Mouse (Mus musculus) ES-E14 (cell line): Measurements from ENCODE around the gene Rbm48.

Source experiments
- CHD2 ChIP-seq: IDR thresholded peaks from 2 replicates; pipeline ENCODE4 v1.6.1; 2014; ENCODE audit warnings: mild to moderate bottlenecking, low read depth, low read length, inconsistent platforms
- HCFC1 ChIP-seq: IDR thresholded peaks from 2 replicates; pipeline ENCODE4 v1.6.1; 2012; ENCODE audit warnings: low read length, inconsistent platforms, borderline replicate concordance; ENCODE audit not compliant: insufficient read depth
- MAFK ChIP-seq: IDR thresholded peaks from 2 replicates; pipeline ENCODE4 v1.6.1; 2014; ENCODE audit warnings: mild to moderate bottlenecking, low read depth, low read length, inconsistent platforms; ENCODE audit not compliant: insufficient read depth
- ZC3H11A ChIP-seq: IDR thresholded peaks from 2 replicates; pipeline ENCODE4 v1.6.1; 2012; ENCODE audit warnings: low read depth, mild to moderate bottlenecking, inconsistent platforms, low read length, borderline replicate concordance
- ZNF384 ChIP-seq: IDR thresholded peaks from 2 replicates; pipeline ENCODE4 v1.6.1; 2012; ENCODE audit warnings: low read depth, low read length, inconsistent platforms

DNA sequence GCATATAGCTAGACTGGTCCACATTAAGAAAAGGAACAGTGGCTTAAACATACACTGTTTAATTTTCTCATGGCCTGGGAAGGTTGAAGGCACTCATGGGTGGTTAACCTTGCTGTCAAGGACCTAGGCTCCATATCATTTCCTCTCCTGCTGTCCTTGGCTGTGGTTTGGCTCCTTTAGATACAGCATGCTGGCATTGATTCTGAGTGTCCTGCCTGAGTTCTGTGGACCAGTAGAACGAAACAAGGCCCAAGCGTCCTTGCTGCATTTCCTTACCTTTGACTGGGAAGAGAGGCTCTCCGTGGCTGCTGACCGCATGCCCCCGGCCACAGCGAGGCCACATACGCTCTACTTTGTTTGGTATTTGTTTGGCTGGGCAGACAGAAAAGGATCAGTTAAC, 12.9 kb upstream of the Rbm48 start:
- no peak for TF ChIP-seq CHD2
- TF ChIP-seq MAFK = no peak
- no peak for TF ChIP-seq HCFC1
- no peak for TF ChIP-seq ZC3H11A
- TF ChIP-seq ZNF384 = no peak
